Mouse (Mus musculus) bone marrow, adult 2 months (tissue): Measurements from ENCODE around the gene Opn3.

Source experiments
- CTCF ChIP-seq: fragments of 200-500 bp; IDR thresholded peaks from 2 replicates; pipeline ENCODE4 v1.5.1; 2011; ENCODE audit warnings: low read length, control low read depth; ENCODE audit not compliant: control insufficient read depth, insufficient read depth
- POLR2A ChIP-seq: fragments of 200-500 bp; IDR thresholded peaks from 2 replicates; pipeline ENCODE4 v1.6.1; 2011; ENCODE audit warnings: low read depth, mild to moderate bottlenecking, control low read depth, low read length, borderline replicate concordance; ENCODE audit not compliant: control insufficient read depth

- TF ChIP-seq CTCF (peak; percentile 50; the same call in 1 of the 2 replicates), POLR2A (no peak)
Measured at GRCm38 (mm10) chr1:175625990-175626692, 66.4 kb downstream of the Opn3 start.
